Mouse (Mus musculus) megakaryocyte-erythroid progenitor cell, adult 5-6 weeks (primary cell): Measurements from ENCODE around the gene Sim2. TPM values are rescaled to one million over a fixed set of nuclear protein-coding genes. Genes with fewer than 3 reads are reported as not detected.

Experiments
- ATAC-seq: replicated peaks from 2 replicates; pipeline ENCODE4 v1.8.0; 2016; ENCODE audit warnings: mild to moderate bottlenecking, inconsistent platforms; ENCODE audit not compliant: severe bottlenecking, poor library complexity, low FRiP score, low TSS enrichment
- total RNA-seq, 2 experiments: library from RNA; stranded (forward) in 1 of 2; stranded (reverse) in 1 of 2; fragments of 200-1000, 215-1000 nt in 1 of 2; fragments of >200 nt in 1 of 2; fragmentation: Nextera tagmentation in 1 of 2; gene quantifications; 2 replicates each; pipeline ENCODE4 v1.2.3; 2014 to 2017

Sim2 gene
- total RNA-seq (2014; fragmentation: Nextera tagmentation) (not detected in 2 replicates), total RNA-seq (2017) (not detected in 2 replicates)

GRCm38 (mm10) chr16:94084711-94085602, at the start of gene Sim2:
Gene Sim2, plus strand, starts transcription at chr16:94084931.
- no peak for ATAC-seq

GRCm38 (mm10) chr16:94037280-94037679, 47.5 kb upstream of the Sim2 start:
- ATAC-seq, result no peak

GRCm38 (mm10) chr16:94038272-94038985, 46.3 kb upstream of the Sim2 start:
- ATAC-seq, result peak; percentile 63

DNA sequence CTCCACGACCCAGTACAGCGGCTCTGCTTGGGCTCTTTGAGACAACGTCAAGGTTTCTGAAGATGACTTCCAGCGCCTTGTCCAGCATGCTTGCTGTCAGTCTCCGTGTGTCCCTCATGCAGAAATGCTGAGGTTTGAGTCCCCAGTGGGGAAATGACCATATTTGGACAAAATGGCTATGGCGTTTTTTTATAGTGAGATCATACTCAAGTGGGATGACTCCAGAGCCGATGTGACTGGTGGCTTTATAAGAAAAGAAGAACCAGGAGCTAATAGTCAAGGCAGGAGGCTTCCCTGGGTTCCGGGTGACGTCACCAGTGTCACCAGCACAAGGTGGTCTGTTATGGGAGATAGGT, 45.8 kb upstream of the Sim2 start:
- ATAC-seq, result no peak

GRCm38 (mm10) chr16:94040485-94040884, 44.2 kb upstream of the Sim2 start:
- ATAC-seq, result no peak

- ATAC-seq, result no peak
These were observed 43.5 kb upstream of the Sim2 start for GRCm38 (mm10) chr16:94041065-94041712.

GRCm38 (mm10) chr16:94043797-94044196, 40.9 kb upstream of the Sim2 start:
- no peak for ATAC-seq

GRCm38 (mm10) chr16:94044996-94045395, 39.7 kb upstream of the Sim2 start:
- ATAC-seq, result no peak

- no peak for ATAC-seq
These were observed 34.4 kb upstream of the Sim2 start for GRCm38 (mm10) chr16:94050368-94050767.

DNA sequence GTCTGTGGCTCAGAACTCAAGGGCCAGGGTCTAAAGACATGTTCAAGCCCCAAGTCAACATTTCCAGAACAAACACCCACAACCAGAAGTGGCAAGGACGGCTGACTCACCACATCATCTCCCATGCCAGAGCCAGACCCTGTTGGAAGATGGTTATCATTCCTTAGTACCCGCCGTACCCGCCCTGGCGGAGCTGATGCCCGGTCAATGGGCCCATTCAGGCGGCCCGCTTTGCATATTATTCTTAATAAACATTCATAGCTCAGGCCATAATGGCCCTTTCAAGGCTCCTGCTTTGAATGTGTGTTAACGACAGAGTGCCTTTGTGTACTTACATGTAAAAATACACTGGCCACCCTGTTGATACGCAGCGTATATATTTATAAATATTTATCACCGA, 29.6 kb upstream of the Sim2 start:
- no peak for ATAC-seq

GRCm38 (mm10) chr16:94055576-94055975, 29.2 kb upstream of the Sim2 start:
- ATAC-seq, result no peak

DNA sequence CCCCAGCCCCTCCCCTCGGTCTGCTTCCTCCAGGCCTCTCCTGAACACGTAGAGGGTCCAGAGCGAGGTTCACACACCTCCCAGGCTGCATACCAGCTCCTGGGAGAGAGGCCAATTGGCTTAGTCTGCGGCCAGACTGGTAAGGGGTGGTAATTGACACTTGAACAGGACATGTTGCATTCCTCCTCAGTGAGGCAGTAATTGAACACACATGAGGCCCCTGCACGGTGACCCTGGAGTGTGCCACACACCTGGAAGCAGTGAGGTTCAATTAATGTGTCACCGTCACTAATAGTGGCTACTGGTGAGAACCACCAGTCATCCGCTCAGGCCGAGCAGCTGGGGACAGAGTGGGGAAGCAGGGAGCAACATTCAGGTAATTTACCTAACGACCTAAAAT, 24.9 kb upstream of the Sim2 start:
- no peak for ATAC-seq

DNA sequence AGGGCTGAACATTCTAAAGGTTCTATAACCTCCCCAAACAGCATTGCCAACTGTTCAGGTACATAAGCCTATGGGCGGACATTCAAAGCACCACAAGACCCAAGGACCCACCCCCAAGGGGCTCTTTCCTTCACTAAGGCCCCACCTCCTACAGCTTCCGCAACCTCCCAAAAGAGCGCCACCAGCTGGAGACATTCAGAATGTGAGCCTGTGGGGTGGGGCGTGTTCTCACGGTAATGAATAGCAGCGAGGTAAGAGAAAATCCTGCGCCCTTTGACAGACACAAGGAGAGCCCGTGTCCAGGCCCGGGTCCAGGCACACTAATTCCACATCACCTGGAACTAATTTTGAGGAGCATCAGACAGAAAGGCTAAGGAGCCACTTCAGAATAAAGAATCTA, 20.5 kb upstream of the Sim2 start:
- ATAC-seq, result no peak

GRCm38 (mm10) chr16:94065728-94066674, 18.7 kb upstream of the Sim2 start:
- ATAC-seq, result peak; percentile 87

DNA sequence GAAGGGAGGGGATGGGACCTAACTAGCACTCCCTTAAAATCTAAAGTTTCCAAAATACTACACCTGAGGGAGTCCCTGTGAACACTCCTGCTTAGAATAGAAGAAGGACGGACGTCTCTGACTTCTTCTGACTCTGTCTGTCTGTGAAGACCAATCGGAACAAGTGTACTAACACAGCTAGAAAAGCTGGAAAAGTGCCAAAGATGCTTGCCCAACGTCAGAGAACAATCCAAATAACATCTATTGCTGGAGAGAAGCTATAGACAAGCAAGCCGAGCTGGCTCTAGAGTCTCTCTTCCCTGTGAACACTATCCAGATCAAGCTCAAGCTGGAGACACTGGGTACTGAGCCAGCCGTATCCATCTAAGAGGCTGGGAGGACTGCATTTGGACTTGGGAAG, 18.0 kb upstream of the Sim2 start:
- peak; percentile 16; the same call in 1 of the 2 replicates for ATAC-seq

GRCm38 (mm10) chr16:94067280-94067679, 17.5 kb upstream of the Sim2 start:
- ATAC-seq, result no peak

DNA sequence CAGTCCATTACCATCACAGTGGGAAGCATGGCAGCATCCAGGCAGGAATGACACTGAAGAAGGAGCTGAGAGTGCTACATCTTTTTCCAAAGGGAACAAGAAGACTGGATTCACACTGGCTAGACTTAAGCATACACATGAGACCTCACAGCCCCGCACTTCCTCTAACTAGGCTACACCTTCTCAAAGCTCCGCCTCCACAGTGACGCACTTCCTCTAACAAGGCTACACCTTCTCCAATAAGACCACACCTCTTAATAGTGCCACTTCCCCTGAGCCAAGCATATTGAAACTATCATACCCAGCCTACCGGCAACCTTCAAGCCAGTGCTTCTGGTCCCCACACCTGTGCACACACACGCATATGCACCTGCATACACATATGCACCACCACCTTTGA, 15.7 kb upstream of the Sim2 start:
- ATAC-seq, result no peak

GRCm38 (mm10) chr16:94070920-94071319, 13.8 kb upstream of the Sim2 start:
- no peak for ATAC-seq

DNA sequence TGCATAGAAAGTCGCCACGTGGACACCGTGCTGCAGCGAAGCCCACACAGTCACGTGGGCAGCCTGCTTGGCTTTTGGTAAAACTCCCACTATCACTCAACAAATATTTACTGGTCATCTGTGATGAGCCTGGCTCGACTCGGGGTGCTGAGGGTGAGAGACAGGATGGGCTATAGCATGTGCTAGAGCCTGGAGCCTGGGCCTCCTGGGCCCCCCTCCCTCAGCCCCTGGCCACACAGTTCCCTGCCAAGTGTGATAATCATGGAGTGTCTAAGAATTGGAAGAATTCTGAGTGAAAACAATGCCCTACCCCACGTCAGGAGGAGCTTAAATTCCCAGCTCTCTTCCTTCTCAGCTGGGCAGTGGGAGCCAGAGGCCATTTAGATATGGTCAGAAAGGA, 13.3 kb upstream of the Sim2 start:
- no peak for ATAC-seq
